Mouse (Mus musculus) midbrain, embryonic 11.5 days (tissue): ENCODE measurements around the gene Phrf1. TPM values are rescaled to one million over a fixed set of nuclear protein-coding genes. Genes with fewer than 3 reads are reported as not detected.

Source experiments
- ATAC-seq: fragments of 200-750 bp; cut with Nextera tagmentation; 2 replicates; pipeline ENCODE4 v1.8.0; 2017; ENCODE audit warnings: moderate TSS enrichment, moderate library complexity; ENCODE audit not compliant: low FRiP score
- DNase-seq: peaks from one replicate; pipeline ENCODE4 v3.0.0; 2015; ENCODE audit warnings: low spot score; ENCODE audit errors: missing footprints
- H3K27ac ChIP-seq: fragments of 300-500 bp; sonication (generic); 2 replicates; pipeline ENCODE4 v1.5.1; 2014; ENCODE audit warnings: low read depth, low read length
- H3K27me3 ChIP-seq: fragments of 300-500 bp; sonication (generic); 2 replicates; pipeline ENCODE4 v1.6.1; 2014; ENCODE audit warnings: mild to moderate bottlenecking, low read length, moderate library complexity, mixed read lengths; ENCODE audit not compliant: control insufficient read depth, insufficient read depth
- H3K36me3 ChIP-seq: fragments of 300-500 bp; sonication (generic); 2 replicates; pipeline ENCODE4 v1.6.1; 2014; ENCODE audit warnings: mild to moderate bottlenecking, low read length, moderate library complexity, mixed read lengths; ENCODE audit not compliant: control insufficient read depth, insufficient read depth
- H3K4me1 ChIP-seq: fragments of 300-500 bp; sonication (generic); 2 replicates; pipeline ENCODE4 v1.6.1; 2014; ENCODE audit warnings: low read length; ENCODE audit not compliant: control insufficient read depth, insufficient read depth
- H3K4me2 ChIP-seq: fragments of 300-500 bp; sonication (generic); 2 replicates; pipeline ENCODE4 v1.6.1; 2014; ENCODE audit warnings: mild to moderate bottlenecking, moderate library complexity
- H3K4me3 ChIP-seq: fragments of 300-500 bp; sonication (generic); 2 replicates; pipeline ENCODE4 v1.5.1; 2014; ENCODE audit warnings: low read depth, low read length
- H3K9ac ChIP-seq: fragments of 300-500 bp; sonication (generic); 2 replicates; pipeline ENCODE4 v1.6.1; 2014; ENCODE audit warnings: low read length
- H3K9me3 ChIP-seq: fragments of 300-500 bp; sonication (generic); 2 replicates; pipeline ENCODE4 v1.6.1; 2016; ENCODE audit warnings: low read length; ENCODE audit not compliant: control insufficient read depth
- WGBS: fragments of 180-500 bp; shearing (Covaris S2); extraction: QIAGEN DNeasy Blood & Tissue Kit; methylation state at CpG from one replicate; pipeline ENCODE4 v1.1.7; 2014; 5-methylcytosine and 5-hydroxymethylcytosine counted together
- microRNA counts: library from miRNA; unstranded; fragments of <30 nt; microRNA quantifications from one replicate; lab custom pipeline; 2015
- microRNA-seq: library from miRNA; unstranded; fragments of <30 nt; microRNA quantifications from one replicate; pipeline ENCODE4, GENCODE M21; 2017
- polyA plus RNA-seq: library from polyadenylated mRNA; unstranded; fragments of >200 nt; fragmentation: Nextera tagmentation; extraction: Ambion mirVana; gene quantifications from 2 replicates; pipeline ENCODE4 v1.2.1, GENCODE M21; 2014

Phrf1 gene
- polyA plus RNA-seq, 1 experiment from 2014 or later = 78.3 TPM

- no peaks in the 10 kb centered on the region for H3K9me3 ChIP-seq
- no peaks in the 10 kb centered on the region for H3K4me1 ChIP-seq
Observed at GRCm38 (mm10) chr7:141304537-141304936, 76.0 kb downstream of the Phrf1 start.

More at GRCm38 (mm10) chr7:141304537-141304936, 76.0 kb downstream of the Phrf1 start:
- no peaks in the 10 kb centered on the region for H3K27me3 ChIP-seq
- 90% methylated on average over 4 of the region's 4 CpGs for WGBS
- no peak overlapping the region for H3K27ac ChIP-seq
- H3K4me3 ChIP-seq = no peak overlapping the region
- H3K36me3 ChIP-seq = peaks cover 32% of the 10 kb centered on the region
- H3K9ac ChIP-seq = no peak overlapping the region
- no peak for ATAC-seq
- no peak for DNase-seq
- no peak overlapping the region for H3K4me2 ChIP-seq

MicroRNA genes within 50 kb of the gene (microRNA counts, 519-probe panel; counts per million panel counts)
- 5,194 counts per million, percentile 62 among the panel's probes with 10 or more counts for microRNA mmu-miR-210 (lab: Ali Mortazavi, UCI)

Small RNAs within 50 kb of the gene (microRNA-seq; reads per million reads assigned to microRNA genes)
- 1,014 reads per million, percentile 78 among the genes with 10 or more reads in this experiment for gene Mir210

Other genes with a start within 250 kb of the Phrf1 start
- 13.5 and 14.0 TPM in 2 replicates for gene Ifitm3, start 218.0 kb upstream of the Phrf1 start, polyA plus RNA-seq
- gene Ifitm6, start 210.9 kb upstream of the Phrf1 start, polyA plus RNA-seq = not detected in 2 replicates
- gene Gm17387, start 199.7 kb upstream of the Phrf1 start, polyA plus RNA-seq = not detected in 2 replicates
- 18.8 and 19.5 TPM in 2 replicates for gene B4galnt4, start 167.7 kb upstream of the Phrf1 start, polyA plus RNA-seq
- 0.82 and 0.84 TPM in 2 replicates for gene Pkp3, start 150.6 kb upstream of the Phrf1 start, polyA plus RNA-seq
- gene Sigirr, start 128.2 kb upstream of the Phrf1 start, polyA plus RNA-seq = 1.2 and 1.8 TPM in 2 replicates
- gene Ano9, start 111.0 kb upstream of the Phrf1 start, polyA plus RNA-seq = 0.12 TPM in 1 of 2 replicates, not detected in the other
- gene Ptdss2, start 106.4 kb upstream of the Phrf1 start, polyA plus RNA-seq = 68.6 and 70.7 TPM in 2 replicates
- gene Rnh1, start 55.9 kb upstream of the Phrf1 start, polyA plus RNA-seq = 54.6 and 56.7 TPM in 2 replicates
- 86.1 and 103 TPM in 2 replicates for gene Hras, start 34.8 kb upstream of the Phrf1 start, polyA plus RNA-seq
- 7.5 and 8.8 TPM in 2 replicates for gene Lrrc56, start 34.6 kb upstream of the Phrf1 start, polyA plus RNA-seq
- gene Lmntd2, start 14.7 kb upstream of the Phrf1 start, polyA plus RNA-seq = 2.1 and 2.5 TPM in 2 replicates
- 33.5 and 38.3 TPM in 2 replicates for gene Rassf7, start 12.9 kb upstream of the Phrf1 start, polyA plus RNA-seq
- gene Irf7, start 37.7 kb downstream of the Phrf1 start, polyA plus RNA-seq = 0.81 and 1.4 TPM in 2 replicates
- not detected in 2 replicates for gene Cdhr5, start 48.0 kb downstream of the Phrf1 start, polyA plus RNA-seq
- gene Sct, start 50.3 kb downstream of the Phrf1 start, polyA plus RNA-seq = 1.1 TPM in 2 replicates
- 0.14 and 0.17 TPM in 2 replicates for gene Drd4, start 63.2 kb downstream of the Phrf1 start, polyA plus RNA-seq
- 61.6 and 66.9 TPM in 2 replicates for gene Deaf1, start 98.9 kb downstream of the Phrf1 start, polyA plus RNA-seq
- gene Tmem80, start 99.0 kb downstream of the Phrf1 start, polyA plus RNA-seq = 31.4 and 34.4 TPM in 2 replicates
- gene Eps8l2, start 110.1 kb downstream of the Phrf1 start, polyA plus RNA-seq = 0.97 and 1.3 TPM in 2 replicates
- gene Taldo1, start 163.4 kb downstream of the Phrf1 start, polyA plus RNA-seq = 386 and 400 TPM in 2 replicates
- 34.0 and 36.1 TPM in 2 replicates for gene Gatd1, start 185.4 kb downstream of the Phrf1 start, polyA plus RNA-seq
- 5.8 and 5.9 TPM in 2 replicates for gene Cend1, start 200.7 kb downstream of the Phrf1 start, polyA plus RNA-seq
- gene Slc25a22, start 209.1 kb downstream of the Phrf1 start, polyA plus RNA-seq = 31.2 and 31.9 TPM in 2 replicates
- 7.4 and 7.8 TPM in 2 replicates for gene Pidd1, start 215.2 kb downstream of the Phrf1 start, polyA plus RNA-seq
- 891 and 959 TPM in 2 replicates for gene Rplp2, start 218.6 kb downstream of the Phrf1 start, polyA plus RNA-seq
- gene Pnpla2, start 226.4 kb downstream of the Phrf1 start, polyA plus RNA-seq = 12.7 and 14.0 TPM in 2 replicates
- 2.7 and 5.3 TPM in 2 replicates for gene Cracr2b, start 232.3 kb downstream of the Phrf1 start, polyA plus RNA-seq
- 32.5 and 36.6 TPM in 2 replicates for gene Cd151, start 238.6 kb downstream of the Phrf1 start, polyA plus RNA-seq
- gene Polr2l, start 246.3 kb downstream of the Phrf1 start, polyA plus RNA-seq = 63.5 and 74.2 TPM in 2 replicates
- gene Tspan4, start 246.5 kb downstream of the Phrf1 start, polyA plus RNA-seq = 26.9 and 28.6 TPM in 2 replicates